Mouse (Mus musculus): ENCODE measurements at regions not wholly inside any gene's neighbourhood (a gene's known extent, or its start where the extent isn't known, plus 50 kb on each side); places are given as distances from the start of the nearest gene placed in this dataset.
A peak's percentile ranks its signal among the peaks of the same experiment; 100 is the strongest.
"Not testable (repeated sequence)": the region's sequence is repeated elsewhere in the genome, so short reads cannot be mapped to it uniquely, and the experiment has no call there.

- Histone ChIP-seq H3K9ac (no peak overlapping the region), H3K36me3 (no peaks in the 10 kb centered on the region), H3K4me2 (no peak overlapping the region), H3K4me1 (no peaks in the 10 kb centered on the region), H3K27ac (peak overlapping the region; percentile 75), H3K4me3 (replicated peaks) (no peak overlapping the region), H3K9me3 (no peaks in the 10 kb centered on the region), H3K27me3 (replicated peaks) (no peaks in the 10 kb centered on the region)
- WGBS, result 47% methylated on average over 7 of the region's 7 CpGs
- peak; percentile 92 for ATAC-seq (ENCODE audit: insufficient read depth, low FRiP score, low read depth)
Observed at GRCm38 (mm10) chr16:76958597-76959392, 54.7 kb upstream of the Usp25 start.

GRCm38 (mm10) chr16:76957491-76957890, 56.0 kb upstream of the Usp25 start:
- Histone ChIP-seq H3K27me3 (replicated peaks) (no peaks in the 10 kb centered on the region), H3K4me1 (no peaks in the 10 kb centered on the region), H3K27ac (no peak overlapping the region), H3K36me3 (no peaks in the 10 kb centered on the region), H3K9me3 (no peaks in the 10 kb centered on the region), H3K4me2 (no peak overlapping the region), H3K4me3 (replicated peaks) (no peak overlapping the region), H3K9ac (no peak overlapping the region)
- no peak for ATAC-seq (ENCODE audit: insufficient read depth, low FRiP score, low read depth)
- WGBS, result 67% methylated on average over 3 of the region's 3 CpGs

- H3K27me3 ChIP-seq (replicated peaks), result no peaks in the 10 kb centered on the region
- no peak overlapping the region for H3K9ac ChIP-seq
- WGBS, result 75% methylated on average over 7 of the region's 7 CpGs
- H3K4me2 ChIP-seq, result no peak overlapping the region
- H3K9me3 ChIP-seq, result no peaks in the 10 kb centered on the region
- no peak overlapping the region for H3K27ac ChIP-seq
- no peak overlapping the region for H3K4me3 ChIP-seq (replicated peaks)
- ATAC-seq (ENCODE audit: insufficient read depth, low FRiP score, low read depth), result no peak
- no peaks in the 10 kb centered on the region for H3K36me3 ChIP-seq
- H3K4me1 ChIP-seq, result no peaks in the 10 kb centered on the region
Observed at GRCm38 (mm10) chr16:76957090-76957489, 56.4 kb upstream of the Usp25 start.

GRCm38 (mm10) chr16:76950836-76951486, 62.5 kb upstream of the Usp25 start:
- no peak overlapping the region for H3K27ac ChIP-seq
- H3K4me2 ChIP-seq, result no peak overlapping the region
- H3K9me3 ChIP-seq, result no peaks in the 10 kb centered on the region
- H3K4me1 ChIP-seq, result no peaks in the 10 kb centered on the region
- no peak for ATAC-seq (ENCODE audit: insufficient read depth, low FRiP score, low read depth)
- H3K36me3 ChIP-seq, result no peaks in the 10 kb centered on the region
- H3K9ac ChIP-seq, result no peak overlapping the region
- 64% methylated on average over 10 of the region's 10 CpGs for WGBS
- H3K27me3 ChIP-seq (replicated peaks), result no peaks in the 10 kb centered on the region
- no peak overlapping the region for H3K4me3 ChIP-seq (replicated peaks)

GRCm38 (mm10) chr16:76947011-76947410, 66.5 kb upstream of the Usp25 start:
- no peak overlapping the region for H3K4me2 ChIP-seq
- no peak overlapping the region for H3K4me3 ChIP-seq (replicated peaks)
- WGBS, result 64% methylated on average over 5 of the region's 5 CpGs
- no peaks in the 10 kb centered on the region for H3K4me1 ChIP-seq
- no peak overlapping the region for H3K9ac ChIP-seq
- no peaks in the 10 kb centered on the region for H3K9me3 ChIP-seq
- H3K27ac ChIP-seq, result no peak overlapping the region
- H3K27me3 ChIP-seq (replicated peaks), result no peaks in the 10 kb centered on the region
- no peak for ATAC-seq (ENCODE audit: insufficient read depth, low FRiP score, low read depth)
- no peaks in the 10 kb centered on the region for H3K36me3 ChIP-seq

GRCm38 (mm10) chr16:76938128-76938527, 75.4 kb upstream of the Usp25 start:
- no peak overlapping the region for H3K4me3 ChIP-seq (replicated peaks)

GRCm38 (mm10) chr16:76927901-76928300, 85.6 kb upstream of the Usp25 start:
- H3K27ac ChIP-seq, result no peak overlapping the region
- H3K9me3 ChIP-seq, result no peaks in the 10 kb centered on the region
- H3K4me1 ChIP-seq, result no peaks in the 10 kb centered on the region
- WGBS, result 54% methylated on average over 6 of the region's 6 CpGs
- no peak overlapping the region for H3K4me3 ChIP-seq (replicated peaks)
- no peaks in the 10 kb centered on the region for H3K27me3 ChIP-seq (replicated peaks)
- no peak overlapping the region for H3K4me2 ChIP-seq
- ATAC-seq (ENCODE audit: insufficient read depth, low FRiP score, low read depth), result no peak
- no peaks in the 10 kb centered on the region for H3K36me3 ChIP-seq
- no peak overlapping the region for H3K9ac ChIP-seq

More at GRCm38 (mm10) chr16:76938128-76938527, 75.4 kb upstream of the Usp25 start:
- Histone ChIP-seq H3K9ac (no peak overlapping the region), H3K4me2 (no peak overlapping the region), H3K27me3 (replicated peaks) (no peaks in the 10 kb centered on the region), H3K36me3 (no peaks in the 10 kb centered on the region), H3K9me3 (no peaks in the 10 kb centered on the region), H3K4me1 (no peaks in the 10 kb centered on the region), H3K27ac (no peak overlapping the region)
- WGBS, result 56% methylated on average over 2 of the region's 2 CpGs
- no peak for ATAC-seq (ENCODE audit: insufficient read depth, low FRiP score, low read depth)

GRCm38 (mm10) chr16:76920137-76920536, 93.4 kb upstream of the Usp25 start:
- not testable (repeated sequence) for H3K27me3 ChIP-seq (replicated peaks); H3K4me3 ChIP-seq (replicated peaks); H3K4me1 ChIP-seq; ATAC-seq (ENCODE audit: insufficient read depth, low FRiP score, low read depth); H3K36me3 ChIP-seq; H3K4me2 ChIP-seq; H3K27ac ChIP-seq; H3K9ac ChIP-seq; H3K9me3 ChIP-seq
- 90% methylated on average over 11 of the region's 11 CpGs for WGBS

GRCm38 (mm10) chr16:76918598-76918997, 94.9 kb upstream of the Usp25 start:
- Histone ChIP-seq H3K9me3 (no peaks in the 10 kb centered on the region), H3K4me2 (no peak overlapping the region), H3K9ac (no peak overlapping the region), H3K4me3 (replicated peaks) (no peak overlapping the region), H3K36me3 (no peaks in the 10 kb centered on the region), H3K27me3 (replicated peaks) (no peaks in the 10 kb centered on the region), H3K27ac (no peak overlapping the region), H3K4me1 (no peaks in the 10 kb centered on the region)
- 69% methylated on average over 2 of the region's 2 CpGs for WGBS
- ATAC-seq (ENCODE audit: insufficient read depth, low FRiP score, low read depth), result no peak

GRCm38 (mm10) chr16:76914311-76914710, 99.2 kb upstream of the Usp25 start:
- no peaks in the 10 kb centered on the region for H3K4me1 ChIP-seq
- no peak overlapping the region for H3K4me2 ChIP-seq
- no peak overlapping the region for H3K4me3 ChIP-seq (replicated peaks)
- ATAC-seq (ENCODE audit: insufficient read depth, low FRiP score, low read depth), result no peak
- 46% methylated on average over 1 of the region's 1 CpGs for WGBS
- no peaks in the 10 kb centered on the region for H3K27me3 ChIP-seq (replicated peaks)
- H3K27ac ChIP-seq, result no peak overlapping the region
- H3K9me3 ChIP-seq, result no peaks in the 10 kb centered on the region
- H3K9ac ChIP-seq, result no peak overlapping the region
- no peaks in the 10 kb centered on the region for H3K36me3 ChIP-seq

GRCm38 (mm10) chr16:76905205-76905996, 108.1 kb upstream of the Usp25 start:
- 79% methylated on average over 11 of the region's 11 CpGs for WGBS

GRCm38 (mm10) chr16:76899083-76899482, 114.4 kb upstream of the Usp25 start:
- Histone ChIP-seq H3K9me3 (no peaks in the 10 kb centered on the region), H3K27ac (no peak overlapping the region), H3K4me1 (no peaks in the 10 kb centered on the region), H3K36me3 (no peaks in the 10 kb centered on the region), H3K9ac (no peak overlapping the region), H3K4me3 (replicated peaks) (no peak overlapping the region), H3K4me2 (no peak overlapping the region), H3K27me3 (replicated peaks) (no peaks in the 10 kb centered on the region)
- WGBS, result 15% methylated on average over 7 of the region's 7 CpGs
- ATAC-seq (ENCODE audit: insufficient read depth, low FRiP score, low read depth), result no peak

More at GRCm38 (mm10) chr16:76905205-76905996, 108.1 kb upstream of the Usp25 start:
- ATAC-seq (ENCODE audit: insufficient read depth, low FRiP score, low read depth), result no peak
- Histone ChIP-seq H3K9me3 (no peaks in the 10 kb centered on the region), H3K36me3 (no peaks in the 10 kb centered on the region), H3K27ac (no peak overlapping the region), H3K4me1 (no peaks in the 10 kb centered on the region), H3K9ac (no peak overlapping the region), H3K27me3 (replicated peaks) (no peaks in the 10 kb centered on the region), H3K4me3 (replicated peaks) (no peak overlapping the region), H3K4me2 (no peak overlapping the region)

Data from stomach, embryonic 15.5 days (tissue).